Mouse (Mus musculus): Measurements from ENCODE around the gene Chd5.

Chd5 gene

DNA sequence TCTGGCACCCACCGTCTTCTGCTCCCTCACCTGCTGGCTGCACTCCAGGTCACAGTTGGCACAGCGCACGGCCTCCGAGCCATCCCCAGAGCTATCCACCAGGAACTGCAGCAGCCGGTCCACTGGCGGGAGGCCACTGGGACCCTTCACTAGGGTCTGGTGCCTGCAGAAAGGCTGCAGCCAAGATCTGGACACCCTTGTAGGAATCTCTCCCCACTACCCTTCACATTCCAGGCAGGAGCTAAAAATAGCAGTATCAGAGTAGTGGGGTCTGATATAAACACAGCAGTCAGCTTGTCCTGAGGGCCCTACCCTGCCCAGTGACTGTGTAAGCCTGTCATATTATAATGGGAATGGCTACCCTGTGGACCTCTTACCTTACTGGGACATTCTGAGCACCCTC is 20.8 kb upstream of the Chd5 start:
- no peak for DNase-seq (ENCODE audit: low spot score in 2 of 2)

GRCm38 (mm10) chr4:152318517-152319234 is 19.8 kb upstream of the Chd5 start, which contains the start of gene Rnf207:
Gene Rnf207, minus strand, starts transcription at chr4:152318993.
- DNase-seq (ENCODE audit: low spot score in 2 of 2), result peak in 1 of 2 experiments; percentile 49

GRCm38 (mm10) chr4:152321464-152321863 is 17.0 kb upstream of the Chd5 start:
- DNase-seq (ENCODE audit: low spot score in 2 of 2), result no peak

DNA sequence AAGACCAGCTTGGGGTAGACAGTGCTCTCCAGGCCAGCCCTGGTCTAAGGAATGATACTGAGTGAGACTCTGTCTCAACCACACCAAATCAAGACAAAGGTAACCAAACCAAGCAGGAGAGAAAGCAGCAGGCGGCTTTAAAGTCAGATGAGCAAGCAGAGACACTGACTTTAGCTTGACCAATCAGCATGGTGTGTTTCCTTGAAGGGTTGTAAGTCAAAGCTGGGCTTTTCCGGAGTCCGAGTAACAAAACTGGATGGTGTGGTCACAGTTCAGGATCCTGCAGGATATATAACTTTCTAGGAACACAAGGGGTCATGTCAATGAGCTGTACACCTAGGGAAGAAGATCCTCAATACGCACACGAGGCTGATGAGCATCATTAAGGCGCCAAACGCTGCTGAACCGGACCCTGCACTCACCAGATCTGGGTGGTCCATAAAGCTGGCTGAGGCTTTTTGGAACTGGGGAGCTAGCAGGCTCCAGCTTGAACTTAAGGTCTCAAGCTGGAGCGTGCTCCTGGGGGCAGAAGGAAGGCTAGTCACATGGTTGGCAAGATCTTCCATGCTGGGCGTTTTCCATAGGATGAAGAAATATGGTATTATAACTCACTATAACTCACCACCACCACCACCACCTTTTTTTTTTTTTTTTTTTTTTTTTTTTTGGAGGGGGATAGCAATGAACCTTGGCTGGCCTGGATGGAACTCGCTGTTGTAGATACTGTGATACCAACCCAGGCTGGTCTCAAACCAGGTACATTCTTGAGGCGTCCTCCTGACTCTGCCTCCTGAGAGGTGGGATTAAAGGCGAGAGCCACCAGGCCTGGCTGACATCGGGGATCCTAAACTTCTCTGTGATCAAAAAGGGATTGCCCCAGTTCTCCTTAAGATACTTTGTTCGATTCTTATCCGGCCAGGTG is 13.5 kb upstream of the Chd5 start:
- no peak for DNase-seq (ENCODE audit: low spot score in 2 of 2)

DNA sequence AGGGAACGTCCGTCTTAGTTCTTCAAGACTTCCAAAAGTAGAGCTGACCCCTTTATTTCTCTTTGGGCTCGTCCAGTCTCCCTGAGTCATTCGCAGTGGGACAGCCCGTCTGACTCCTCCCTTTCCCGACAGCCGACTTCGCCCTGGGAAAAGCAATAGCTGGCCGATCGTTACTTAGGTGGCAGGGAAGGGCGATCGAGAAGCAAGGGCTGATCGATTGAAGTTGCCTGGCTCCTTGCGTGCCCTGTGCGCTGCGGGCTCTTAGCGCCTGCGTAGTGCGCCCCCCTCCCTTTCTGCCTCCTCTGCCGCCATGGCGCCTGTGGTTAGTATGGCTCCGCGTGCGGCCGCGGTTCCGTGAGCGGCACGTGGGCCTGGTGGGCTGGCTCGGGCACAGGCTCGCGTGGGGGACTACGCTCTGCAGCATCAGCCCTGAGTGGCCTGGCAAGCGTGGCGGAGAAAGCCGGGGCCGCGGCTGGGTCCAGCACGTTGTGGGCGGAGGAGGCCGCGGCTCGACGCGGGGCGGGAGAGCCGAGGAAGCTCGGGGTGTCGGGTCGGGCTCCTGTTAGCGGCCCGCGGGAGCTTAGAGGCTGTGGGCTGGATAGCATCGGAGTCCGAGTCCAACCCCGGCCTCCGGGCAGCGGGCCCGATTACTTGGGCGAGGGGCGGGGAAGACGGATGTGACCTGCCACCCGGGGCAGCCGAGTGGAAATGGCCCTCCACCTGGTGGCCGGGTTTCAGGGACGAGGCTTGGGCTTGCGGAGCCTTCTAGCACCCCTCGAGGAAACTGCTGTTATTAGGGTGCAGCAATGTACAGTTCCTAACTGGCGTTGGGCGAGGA is 12.7 kb upstream of the Chd5 start, which contains the start of gene Rpl22:
TSS of gene Rpl22 (plus strand) at position 169 of the 838 bp plus-strand sequence.
- peak; percentile 78 to 90 for DNase-seq (ENCODE audit: low spot score in 2 of 2)

GRCm38 (mm10) chr4:152326543-152326942 is 11.9 kb upstream of the Chd5 start:
- no peak for DNase-seq (ENCODE audit: low spot score in 2 of 2)

- peak in 1 of 2 experiments; percentile 49 for DNase-seq (ENCODE audit: low spot score in 2 of 2)
These were observed 9.8 kb upstream of the Chd5 start for GRCm38 (mm10) chr4:152328691-152329090.

DNA sequence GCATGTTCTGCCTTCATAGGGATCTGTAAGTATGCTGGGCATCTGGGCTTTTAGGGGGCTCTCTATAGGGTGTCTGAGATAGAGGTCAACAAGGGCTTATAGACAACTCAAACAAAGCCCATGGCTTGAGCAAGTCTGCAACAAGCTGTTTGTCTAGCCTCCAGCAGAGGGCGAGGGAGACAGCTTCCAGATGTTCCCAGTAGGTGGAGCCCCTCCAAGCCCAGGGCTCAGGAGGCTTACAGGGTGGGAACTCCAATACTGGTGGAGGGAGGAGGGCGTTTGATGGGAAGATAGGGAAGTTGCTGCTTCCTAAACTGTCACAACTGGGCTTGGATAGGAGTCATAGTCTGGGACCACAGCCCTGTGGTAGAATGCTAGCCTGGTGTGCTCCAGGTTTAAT is 5.5 kb upstream of the Chd5 start:
- DNase-seq (ENCODE audit: low spot score in 2 of 2), result peak; percentile 66 to 69

GRCm38 (mm10) chr4:152333587-152333986 is 4.9 kb upstream of the Chd5 start:
- no peak for DNase-seq (ENCODE audit: low spot score in 2 of 2)

DNA sequence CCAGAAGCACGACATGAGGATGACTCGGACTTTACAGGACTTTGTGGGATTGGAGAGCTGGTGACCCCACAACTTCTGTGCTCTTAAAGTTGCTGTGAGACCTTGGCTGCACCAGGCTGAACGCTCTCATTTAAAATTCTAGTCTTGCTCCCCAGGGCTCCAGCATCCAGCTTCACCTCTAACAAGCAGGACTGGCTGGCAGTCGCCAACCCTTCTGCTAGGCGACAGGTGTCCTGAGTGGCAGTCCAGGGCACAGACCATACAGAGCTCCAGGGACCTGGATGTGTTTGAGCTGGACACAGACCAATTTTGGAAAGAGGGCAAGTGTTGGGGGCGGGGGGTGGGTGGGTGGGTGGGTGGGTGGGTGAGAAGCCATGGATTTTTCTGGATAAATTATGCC is 679 bp upstream of the Chd5 start:
- DNase-seq (ENCODE audit: low spot score in 2 of 2), result no peak

- DNase-seq (ENCODE audit: low spot score in 2 of 2), result no peak
These were observed 891 bp downstream of the Chd5 start for GRCm38 (mm10) chr4:152339293-152339790.

- DNase-seq (ENCODE audit: low spot score in 2 of 2), result no peak
These were observed 2.3 kb downstream of the Chd5 start for GRCm38 (mm10) chr4:152340584-152341284.

DNA sequence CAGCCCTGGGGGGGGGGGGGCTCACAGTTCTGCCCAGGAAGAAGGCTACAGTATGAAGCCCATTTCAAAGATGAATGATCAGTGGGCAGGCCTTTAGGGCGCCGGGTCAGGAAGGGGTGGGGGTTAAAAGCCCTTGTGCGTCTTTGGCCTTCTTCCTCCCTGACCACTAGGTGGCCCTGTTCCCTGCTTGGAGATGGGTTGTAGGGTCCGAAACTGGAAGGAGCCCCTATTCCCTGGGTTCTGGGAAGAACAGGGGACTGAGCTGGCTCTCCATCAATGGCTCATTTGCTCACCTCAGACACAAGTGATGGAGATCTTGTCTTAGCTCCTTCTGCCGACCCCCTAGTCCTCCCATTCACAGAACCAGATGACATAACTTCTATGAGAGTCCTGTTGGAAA is 4.8 kb downstream of the Chd5 start:
- DNase-seq (ENCODE audit: low spot score in 2 of 2), result peak in 1 of 2 experiments; percentile 55

DNA sequence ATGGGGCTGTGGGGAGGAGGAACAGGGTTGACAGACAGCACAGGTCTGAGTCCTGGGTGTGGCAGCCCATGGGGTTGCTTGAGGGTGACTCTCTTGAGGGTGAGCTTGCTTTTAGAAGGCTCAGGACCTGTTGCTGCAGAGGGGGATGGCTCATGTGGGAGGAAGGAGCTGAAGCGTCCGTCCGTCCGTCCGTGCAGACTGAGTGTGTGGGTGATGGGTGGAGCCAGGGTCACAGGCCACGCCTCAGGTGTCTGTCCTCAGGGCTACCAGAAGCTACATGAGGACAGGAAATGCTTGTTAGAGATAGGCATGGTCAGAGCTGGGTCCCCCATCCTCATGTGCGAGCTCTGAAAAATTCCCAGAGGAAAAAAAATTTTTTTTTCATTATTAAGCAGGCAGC is 6.2 kb downstream of the Chd5 start:
- DNase-seq (ENCODE audit: low spot score in 2 of 2), result no peak

GRCm38 (mm10) chr4:152345120-152345889 is 6.9 kb downstream of the Chd5 start:
- no peak for DNase-seq (ENCODE audit: low spot score in 2 of 2)

DNA sequence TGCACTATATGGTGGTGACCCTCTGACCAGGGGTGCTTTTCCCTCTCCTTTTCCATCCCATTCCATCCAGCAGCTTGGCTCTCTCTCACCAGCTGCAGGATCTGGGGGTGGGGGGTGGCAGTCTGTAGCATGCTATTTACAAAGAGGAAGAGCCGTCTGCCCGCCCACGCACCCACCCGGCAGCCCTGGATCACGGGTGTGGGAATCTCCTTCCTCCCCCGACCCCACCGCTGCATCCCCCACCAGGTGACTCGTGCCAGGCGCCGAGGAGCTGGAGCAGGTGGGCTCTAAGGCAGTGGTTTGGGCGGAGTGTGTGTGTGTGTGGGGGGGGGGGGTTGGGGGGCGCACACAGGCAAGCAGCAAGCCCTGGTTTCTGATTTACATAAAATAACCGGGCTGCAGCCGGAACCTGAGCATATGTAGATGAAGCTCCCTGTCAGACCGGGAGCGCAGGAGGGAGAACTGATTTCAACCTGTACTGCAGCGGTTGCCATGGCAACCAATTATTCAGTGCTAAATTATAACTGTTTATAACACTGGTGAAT is 11.5 kb downstream of the Chd5 start:
- no peak for DNase-seq (ENCODE audit: low spot score in 2 of 2)

DNA sequence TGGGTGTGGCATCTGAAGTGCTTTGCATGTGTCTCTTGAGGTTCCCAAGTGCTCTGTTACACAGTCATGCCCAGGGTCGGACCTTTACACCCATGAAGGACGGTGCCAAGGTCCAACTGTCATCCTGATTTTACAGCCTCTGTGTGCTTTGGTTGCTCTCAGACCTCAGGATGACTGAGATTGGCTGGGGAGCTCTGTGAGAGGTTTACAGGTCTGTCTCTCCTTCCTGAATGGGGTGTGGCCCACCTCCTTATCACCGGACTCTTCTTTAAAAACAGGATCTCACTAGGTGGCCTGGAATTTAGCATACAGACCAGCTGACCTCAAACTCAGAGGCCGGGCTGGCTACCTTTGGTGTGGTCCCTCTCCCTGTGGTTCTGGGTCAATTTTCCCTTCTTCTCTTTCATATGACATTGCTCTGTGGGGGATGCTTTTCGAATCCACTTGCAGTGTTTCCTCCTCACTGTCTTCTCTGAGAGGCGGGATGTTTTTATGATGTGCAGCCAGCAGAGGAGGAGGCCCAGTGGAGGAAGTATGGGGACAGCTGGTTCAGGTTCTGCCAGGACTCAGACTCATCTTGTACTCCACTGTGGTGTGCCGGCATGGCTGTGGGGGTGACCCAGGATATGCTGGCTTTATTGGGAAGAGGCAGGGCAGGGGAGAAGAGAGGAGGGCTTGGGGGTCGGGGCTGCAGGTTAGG is 12.4 kb downstream of the Chd5 start:
- DNase-seq (ENCODE audit: low spot score in 2 of 2), result no peak

- no peak for DNase-seq (ENCODE audit: low spot score in 2 of 2)
These were observed 13.2 kb downstream of the Chd5 start for GRCm38 (mm10) chr4:152351422-152352305.
